Mouse (Mus musculus): Measurements from ENCODE around the gene Sema6b. TPM values are rescaled to one million over a fixed set of nuclear protein-coding genes. Genes with fewer than 3 reads are reported as not detected.

Sema6b gene
- polyA plus RNA-seq, 2 experiments: 3.8 to 10.5 TPM

- no peak overlapping the region for H3K27ac ChIP-seq (replicated peaks; ENCODE audit: low read depth, low read length)
- TF ChIP-seq POLR2A (IDR thresholded peaks at IDR 0.05; ENCODE audit: borderline replicate concordance, extremely low read depth, insufficient read depth, insufficient read length): no peak
- peak; percentile 20 for DNase-seq (ENCODE audit: low spot score)
Measured at GRCm38 (mm10) chr17:56169830-56170229, 29.7 kb upstream of the Sema6b start.

DNA sequence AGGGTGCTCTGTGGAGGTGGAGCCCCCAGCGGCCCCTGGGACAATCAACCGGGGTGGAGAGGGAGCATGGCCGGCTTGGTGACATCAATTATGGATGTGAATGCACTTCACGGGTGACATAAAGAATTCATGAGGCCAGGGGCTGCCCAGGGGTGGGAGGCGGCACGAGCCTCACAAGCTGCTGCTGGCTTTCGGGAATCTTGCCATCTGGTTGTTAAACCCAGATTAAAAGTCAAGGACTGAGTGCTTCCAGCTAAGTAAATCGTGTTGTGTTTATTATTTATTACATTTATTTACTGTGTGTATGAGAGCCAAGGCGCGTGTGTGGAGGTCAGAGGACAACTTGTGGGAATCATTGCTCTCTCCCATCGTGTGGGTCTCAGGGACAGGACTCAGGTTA is 25.5 kb upstream of the Sema6b start:
- no peak overlapping the region for H3K4me3 ChIP-seq (replicated peaks; ENCODE audit: low read length)
- no peaks in the 10 kb centered on the region for H3K27me3 ChIP-seq (ENCODE audit: control insufficient read depth, insufficient read depth, low read length)
- no peak for TF ChIP-seq POLR2A (IDR thresholded peaks at IDR 0.05; ENCODE audit: borderline replicate concordance, extremely low read depth, insufficient read depth, insufficient read length)
- ATAC-seq (ENCODE audit: low FRiP score, low read depth) (no peak), DNase-seq (ENCODE audit: low spot score) (no peak)
- H3K36me3 ChIP-seq (ENCODE audit: control insufficient read depth, insufficient read depth, low read length): no peaks in the 10 kb centered on the region
- no peak overlapping the region for H3K27ac ChIP-seq (replicated peaks; ENCODE audit: low read depth, low read length)
- no peaks in the 10 kb centered on the region for H3K9me3 ChIP-seq (ENCODE audit: control insufficient read depth, low read length)
- H3K4me1 ChIP-seq (ENCODE audit: control insufficient read depth, insufficient read depth, low read length): peaks cover 7% of the 10 kb centered on the region; the same call in 1 of the 2 replicates
- 65% methylated on average over 11 of the region's 11 CpGs for WGBS
- H3K4me2 ChIP-seq (replicated peaks; ENCODE audit: low read depth, low read length, severe bottlenecking): no peak overlapping the region
- H3K9ac ChIP-seq (ENCODE audit: low read depth, low read length, severe bottlenecking): no peak overlapping the region

More at GRCm38 (mm10) chr17:56169830-56170229, 29.7 kb upstream of the Sema6b start:
- WGBS: 69% methylated on average over 6 of the region's 6 CpGs
- no peak overlapping the region for H3K4me3 ChIP-seq (replicated peaks; ENCODE audit: low read length)
- no peak overlapping the region for H3K4me2 ChIP-seq (replicated peaks; ENCODE audit: low read depth, low read length, severe bottlenecking)
- H3K9ac ChIP-seq (ENCODE audit: low read depth, low read length, severe bottlenecking): no peak overlapping the region
- no peaks in the 10 kb centered on the region for H3K9me3 ChIP-seq (ENCODE audit: control insufficient read depth, low read length)
- H3K4me1 ChIP-seq (ENCODE audit: control insufficient read depth, insufficient read depth, low read length): no peaks in the 10 kb centered on the region
- H3K27me3 ChIP-seq (ENCODE audit: control insufficient read depth, insufficient read depth, low read length): no peaks in the 10 kb centered on the region
- ATAC-seq (ENCODE audit: low FRiP score, low read depth): no peak
- peaks cover 6% of the 10 kb centered on the region; the same call in 1 of the 2 replicates for H3K36me3 ChIP-seq (ENCODE audit: control insufficient read depth, insufficient read depth, low read length)

- Histone ChIP-seq H3K9ac (ENCODE audit: low read depth, low read length, severe bottlenecking) (no peak overlapping the region), H3K4me1 (ENCODE audit: control insufficient read depth, insufficient read depth, low read length) (peaks cover 7% of the 10 kb centered on the region; the same call in 1 of the 2 replicates), H3K27me3 (ENCODE audit: control insufficient read depth, insufficient read depth, low read length) (no peaks in the 10 kb centered on the region), H3K9me3 (ENCODE audit: control insufficient read depth, low read length) (no peaks in the 10 kb centered on the region), H3K4me3 (replicated peaks; ENCODE audit: low read length) (no peak overlapping the region), H3K36me3 (ENCODE audit: control insufficient read depth, insufficient read depth, low read length) (no peaks in the 10 kb centered on the region), H3K4me2 (replicated peaks; ENCODE audit: low read depth, low read length, severe bottlenecking) (no peak overlapping the region), H3K27ac (replicated peaks; ENCODE audit: low read depth, low read length) (no peak overlapping the region)
- DNase-seq (ENCODE audit: low spot score): no peak
- no peak for TF ChIP-seq POLR2A (IDR thresholded peaks at IDR 0.05; ENCODE audit: borderline replicate concordance, extremely low read depth, insufficient read depth, insufficient read length)
- no peak for ATAC-seq (ENCODE audit: low FRiP score, low read depth)
- WGBS: 72% methylated on average over 3 of the region's 3 CpGs
Measured at GRCm38 (mm10) chr17:56164510-56164909, 24.4 kb upstream of the Sema6b start.

DNA sequence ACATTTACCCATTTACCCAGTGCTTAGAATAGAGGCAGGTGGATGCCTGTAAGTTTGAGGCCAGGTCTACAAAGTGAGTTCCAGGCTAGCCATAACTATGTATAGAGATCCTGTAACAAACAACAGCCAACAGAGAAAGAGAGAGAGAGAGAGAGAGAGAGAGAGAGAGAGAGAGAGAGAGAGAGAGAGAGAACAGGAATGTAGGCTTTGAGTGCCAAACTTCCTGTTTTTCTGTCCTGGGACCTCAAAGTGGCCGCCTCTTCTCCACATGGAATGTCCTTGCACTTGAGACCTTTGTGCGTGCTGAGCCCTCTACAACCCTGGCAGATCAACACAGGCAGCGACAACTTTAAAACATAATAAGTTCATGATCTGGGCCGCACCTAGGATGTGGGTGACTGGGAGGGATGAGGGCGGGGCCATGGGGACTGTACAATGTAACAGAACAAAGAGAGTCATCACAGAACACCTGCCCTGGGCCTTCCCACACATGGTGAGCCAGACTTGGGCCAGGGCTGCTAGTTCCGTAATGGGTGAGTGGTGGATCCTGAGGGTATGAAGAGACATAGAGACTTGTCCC is 23.5 kb upstream of the Sema6b start:
- Histone ChIP-seq H3K4me2 (replicated peaks; ENCODE audit: low read depth, low read length, severe bottlenecking) (peak overlapping the region; percentile 73; the same call in 1 of the 2 replicates), H3K9me3 (ENCODE audit: control insufficient read depth, low read length) (no peaks in the 10 kb centered on the region), H3K27ac (replicated peaks; ENCODE audit: low read depth, low read length) (no peak overlapping the region), H3K9ac (ENCODE audit: low read depth, low read length, severe bottlenecking) (no peak overlapping the region), H3K4me1 (ENCODE audit: control insufficient read depth, insufficient read depth, low read length) (peaks cover 7% of the 10 kb centered on the region; the same call in 1 of the 2 replicates), H3K27me3 (ENCODE audit: control insufficient read depth, insufficient read depth, low read length) (no peaks in the 10 kb centered on the region), H3K36me3 (ENCODE audit: control insufficient read depth, insufficient read depth, low read length) (no peaks in the 10 kb centered on the region), H3K4me3 (replicated peaks; ENCODE audit: low read length) (0 out of 2 replicates have a peak overlapping the region, but pooled peaks have one; percentile 43)
- no peak for DNase-seq (ENCODE audit: low spot score)
- no peak for TF ChIP-seq POLR2A (IDR thresholded peaks at IDR 0.05; ENCODE audit: borderline replicate concordance, extremely low read depth, insufficient read depth, insufficient read length)
- ATAC-seq (ENCODE audit: low FRiP score, low read depth): no peak
- 76% methylated on average over 6 of the region's 6 CpGs for WGBS

DNA sequence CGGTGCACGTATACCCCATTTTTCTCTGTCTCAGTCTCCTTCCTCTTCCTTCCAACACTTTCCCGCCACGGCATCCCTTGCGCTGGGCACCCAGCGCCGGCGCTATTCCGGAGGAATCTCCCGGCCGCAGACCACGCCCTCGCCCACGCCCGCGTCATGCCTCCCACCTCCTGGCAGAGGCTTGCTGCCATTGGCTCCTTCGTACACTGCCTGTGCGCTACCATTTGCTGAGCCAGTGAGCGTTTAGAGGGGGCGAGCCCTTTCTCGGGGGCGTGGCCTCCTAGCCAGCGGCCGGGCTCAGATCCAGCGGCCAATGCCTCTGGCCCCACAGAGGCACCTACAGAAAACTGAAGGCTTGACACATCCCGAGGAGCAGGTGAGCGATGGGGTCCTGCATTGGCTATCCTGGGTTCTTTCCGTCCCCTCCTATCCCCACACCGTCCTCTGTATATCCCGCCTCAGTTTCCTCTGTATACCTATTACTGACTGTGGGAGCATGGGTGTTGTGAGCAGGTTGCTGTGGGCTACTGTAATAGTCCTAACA is 22.2 kb upstream of the Sema6b start, which contains the start of gene Tnfaip8l1:
Gene Tnfaip8l1, plus strand, starts transcription at position 247 of the 544 bp plus-strand sequence.
- no peaks in the 10 kb centered on the region for H3K36me3 ChIP-seq (ENCODE audit: control insufficient read depth, insufficient read depth, low read length)
- no peaks in the 10 kb centered on the region for H3K9me3 ChIP-seq (ENCODE audit: control insufficient read depth, low read length)
- H3K9ac ChIP-seq (ENCODE audit: low read depth, low read length, severe bottlenecking): peak within 1 kb of the TSS; percentile 44
- ATAC-seq (ENCODE audit: low FRiP score, low read depth): peak; percentile 97
- H3K4me3 ChIP-seq (replicated peaks; ENCODE audit: low read length): peak within 1 kb of the TSS; percentile 43
- peak within 1 kb of the TSS; percentile 73 for H3K4me2 ChIP-seq (replicated peaks; ENCODE audit: low read depth, low read length, severe bottlenecking)
- under 1% methylated on average over 30 of the region's 30 CpGs for WGBS
- TF ChIP-seq POLR2A (IDR thresholded peaks at IDR 0.05; ENCODE audit: borderline replicate concordance, extremely low read depth, insufficient read depth, insufficient read length): no peak
- DNase-seq (ENCODE audit: low spot score): peak; percentile 94
- no peaks in the 10 kb centered on the region for H3K27me3 ChIP-seq (ENCODE audit: control insufficient read depth, insufficient read depth, low read length)
- H3K27ac ChIP-seq (replicated peaks; ENCODE audit: low read depth, low read length): no peak within 1 kb of the TSS
- H3K4me1 ChIP-seq (ENCODE audit: control insufficient read depth, insufficient read depth, low read length): peaks cover 7% of the 10 kb centered on the region; the same call in 1 of the 2 replicates
